Mouse (Mus musculus) heart, embryonic 13.5 days (tissue): Measurements from ENCODE around the gene Gm13279. TPM values are rescaled to one million over a fixed set of nuclear protein-coding genes. Genes with fewer than 3 reads are reported as not detected.
"Not testable (repeated sequence)": the region's sequence is repeated elsewhere in the genome, so short reads cannot be mapped to it uniquely, and the experiment has no call there.

Source experiments
- ATAC-seq: fragments of 200-750 bp; cut with Nextera tagmentation; 2 replicates; pipeline ENCODE4 v1.8.0; 2017; ENCODE audit warnings: moderate TSS enrichment; ENCODE audit not compliant: insufficient number of reproducible peaks, low FRiP score, low TSS enrichment; ENCODE audit errors: extremely low read depth
- H3K27ac ChIP-seq: fragments of 300-500 bp; sonication (generic); replicated peaks from 2 replicates; pipeline ENCODE4 v1.5.1; 2015; ENCODE audit warnings: moderate library complexity, mild to moderate bottlenecking, inconsistent platforms
- H3K27me3 ChIP-seq: fragments of 300-500 bp; sonication (generic); replicated peaks from 2 replicates; pipeline ENCODE4 v1.6.1; 2015; ENCODE audit warnings: mild to moderate bottlenecking, inconsistent platforms
- H3K36me3 ChIP-seq: fragments of 300-500 bp; sonication (generic); 2 replicates; pipeline ENCODE4 v1.6.1; 2015; ENCODE audit warnings: mild to moderate bottlenecking, inconsistent platforms
- H3K4me1 ChIP-seq: fragments of 300-500 bp; sonication (generic); 2 replicates; pipeline ENCODE4 v1.6.1; 2015; ENCODE audit warnings: inconsistent platforms
- H3K4me2 ChIP-seq: fragments of 300-500 bp; sonication (generic); 2 replicates; pipeline ENCODE4 v1.6.1; 2015; ENCODE audit warnings: inconsistent platforms, mild to moderate bottlenecking, moderate library complexity
- H3K4me3 ChIP-seq: fragments of 300-500 bp; sonication (generic); 2 replicates; pipeline ENCODE4 v1.5.1; 2015; ENCODE audit warnings: moderate library complexity, mild to moderate bottlenecking, inconsistent platforms
- H3K9ac ChIP-seq: fragments of 300-500 bp; sonication (generic); 2 replicates; pipeline ENCODE4 v1.6.1; 2015; ENCODE audit warnings: inconsistent platforms, mild to moderate bottlenecking, moderate library complexity
- H3K9me3 ChIP-seq: fragments of 300-500 bp; sonication (generic); 2 replicates; pipeline ENCODE4 v1.6.1; 2016; ENCODE audit warnings: inconsistent platforms
- WGBS: fragments of 180-500 bp; shearing (Covaris S2); methylation state at CpG from one replicate; pipeline ENCODE4 v1.1.7; 2015; ENCODE audit warnings: mixed read lengths; 5-methylcytosine and 5-hydroxymethylcytosine counted together
- polyA plus RNA-seq: library from polyadenylated mRNA; unstranded; fragments of >200 nt; fragmentation: Nextera tagmentation; extraction: Ambion mirVana; gene quantifications from 2 replicates; pipeline ENCODE4 v1.2.1, GENCODE M21; 2015

Gm13279 gene
- polyA plus RNA-seq, 1 experiment from 2014 or later, result not detected

DNA sequence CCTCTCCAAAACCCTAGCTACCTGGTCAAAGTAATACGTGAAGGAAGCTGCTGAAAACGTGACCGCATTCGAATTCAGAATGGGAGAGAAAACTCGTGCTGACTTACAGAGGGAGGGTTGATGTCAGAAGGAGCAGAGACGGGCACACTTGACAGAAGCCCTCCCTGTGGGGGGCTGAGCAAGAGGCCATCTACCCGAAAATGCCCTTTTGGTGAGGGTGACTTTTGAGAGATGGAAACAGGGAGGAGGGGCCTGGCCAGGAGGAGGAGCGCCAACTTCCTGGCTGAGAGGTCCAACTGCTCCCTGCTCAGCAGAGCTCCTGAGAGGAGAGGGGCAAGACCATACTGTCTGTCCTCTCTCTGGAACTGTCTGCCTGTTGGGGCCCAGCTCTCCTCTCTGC, 8.0 kb downstream of the Gm13279 start, which contains the start of gene Gm13288:
TSS of gene Gm13288 (plus strand) at position 301 of the 400 bp plus-strand sequence.
- Histone ChIP-seq H3K4me2 (0 out of 2 replicates have a peak within 1 kb of the TSS, but pooled peaks have one; percentile 36), H3K4me3 (peak within 1 kb of the TSS; percentile 30), H3K27me3 (peaks cover 15% of the 10 kb centered on the region)
- H3K9me3 ChIP-seq, H3K27ac ChIP-seq, H3K36me3 ChIP-seq, ATAC-seq, H3K9ac ChIP-seq, H3K4me1 ChIP-seq: not testable (repeated sequence)
- WGBS, result no CpG with 5 or more reads among the region's 8 CpGs

DNA sequence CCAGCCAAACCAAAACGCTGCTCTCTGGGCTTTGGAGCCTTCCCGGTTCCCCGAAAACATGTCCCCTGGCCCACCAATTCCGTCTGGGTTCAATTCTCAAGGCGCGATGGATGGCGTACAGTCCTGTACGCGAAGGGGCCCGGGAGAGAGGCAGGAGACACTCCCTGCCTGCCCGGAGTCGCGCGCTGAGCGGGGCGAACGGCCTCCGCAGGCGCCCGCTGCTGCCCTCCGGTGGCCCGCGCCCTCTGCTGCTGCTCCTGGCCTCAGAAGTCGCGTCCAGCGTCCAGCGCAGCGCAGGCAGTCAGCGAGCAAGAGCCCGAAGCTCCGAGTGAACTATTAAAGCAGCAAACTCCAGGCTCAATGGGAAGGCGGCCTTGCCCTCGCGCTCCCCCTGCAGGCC, 8.6 kb downstream of the Gm13279 start:
- 0 out of 2 replicates have a peak overlapping the region, but pooled peaks have one; percentile 36 for H3K4me2 ChIP-seq
- not testable (repeated sequence) for H3K27ac ChIP-seq, ATAC-seq, H3K9me3 ChIP-seq, H3K9ac ChIP-seq, H3K36me3 ChIP-seq, H3K4me1 ChIP-seq
- H3K27me3 ChIP-seq, result peaks cover 15% of the 10 kb centered on the region
- H3K4me3 ChIP-seq, result peak overlapping the region; percentile 30
- 0% methylated on average over 14 of the region's 34 CpGs for WGBS

DNA sequence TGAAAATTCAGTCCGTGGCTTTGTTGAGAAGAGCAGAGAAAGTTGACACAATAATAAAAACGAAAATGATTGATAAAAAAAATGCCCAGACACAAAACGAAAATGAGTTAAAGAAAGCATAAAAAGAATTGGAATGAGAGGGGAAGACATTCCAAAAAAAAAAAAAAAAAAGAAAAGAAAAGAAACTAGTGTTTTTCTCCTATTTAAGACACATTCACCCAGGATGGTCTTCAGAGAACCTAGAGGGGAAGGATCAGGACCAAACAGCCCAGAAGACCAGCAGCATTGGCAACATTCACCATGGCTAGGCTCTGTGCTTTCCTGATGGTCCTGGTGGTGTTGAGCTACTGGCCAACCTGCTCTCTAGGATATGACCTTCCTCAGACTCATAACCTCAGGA, 18.7 kb downstream of the Gm13279 start, which contains the start of gene Ifna7:
TSS of gene Ifna7 (plus strand) at position 301 of the 400 bp plus-strand sequence.
- H3K9me3 ChIP-seq, result no peaks in the 10 kb centered on the region
- peaks cover 4% of the 10 kb centered on the region; the same call in 1 of the 2 replicates for H3K27me3 ChIP-seq
- no peak for ATAC-seq
- no peaks in the 10 kb centered on the region for H3K4me1 ChIP-seq
- H3K9ac ChIP-seq, result no peak within 1 kb of the TSS
- 46% methylated on average over 3 of the region's 3 CpGs for WGBS
- no peak within 1 kb of the TSS for H3K4me3 ChIP-seq
- H3K27ac ChIP-seq, result no peak within 1 kb of the TSS
- no peaks in the 10 kb centered on the region for H3K36me3 ChIP-seq
- H3K4me2 ChIP-seq, result no peak within 1 kb of the TSS

DNA sequence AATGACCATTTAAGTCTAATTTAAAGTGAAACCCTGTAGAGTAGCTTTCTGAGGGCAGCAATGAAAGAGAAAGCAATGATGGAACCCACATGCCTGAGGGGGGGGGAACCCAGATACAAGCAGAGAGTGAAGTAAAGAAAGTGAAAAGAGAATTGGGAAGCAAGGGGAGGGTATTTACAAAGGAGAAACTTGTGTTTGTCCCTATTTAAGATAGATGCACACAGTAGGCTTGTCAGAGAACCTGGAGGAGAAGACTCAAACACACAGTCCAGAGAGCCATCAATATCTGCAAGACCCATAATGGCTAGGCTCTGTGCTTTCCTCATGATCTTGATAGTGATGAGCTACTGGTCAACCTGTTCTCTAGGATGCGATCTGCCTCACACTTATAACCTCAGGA, 22.5 kb downstream of the Gm13279 start, which contains the start of gene Ifna11:
TSS of gene Ifna11 (plus strand) at position 301 of the 400 bp plus-strand sequence.
- H3K9ac ChIP-seq, result no peak within 1 kb of the TSS
- no peak within 1 kb of the TSS for H3K4me2 ChIP-seq
- H3K9me3 ChIP-seq, result no peaks in the 10 kb centered on the region
- H3K27me3 ChIP-seq, result peaks cover 4% of the 10 kb centered on the region; the same call in 1 of the 2 replicates
- no peaks in the 10 kb centered on the region for H3K36me3 ChIP-seq
- WGBS, result 66% methylated on average over 1 of the region's 1 CpGs
- H3K4me1 ChIP-seq, result no peaks in the 10 kb centered on the region
- no peak within 1 kb of the TSS for H3K27ac ChIP-seq
- no peak within 1 kb of the TSS for H3K4me3 ChIP-seq
- ATAC-seq, result no peak

DNA sequence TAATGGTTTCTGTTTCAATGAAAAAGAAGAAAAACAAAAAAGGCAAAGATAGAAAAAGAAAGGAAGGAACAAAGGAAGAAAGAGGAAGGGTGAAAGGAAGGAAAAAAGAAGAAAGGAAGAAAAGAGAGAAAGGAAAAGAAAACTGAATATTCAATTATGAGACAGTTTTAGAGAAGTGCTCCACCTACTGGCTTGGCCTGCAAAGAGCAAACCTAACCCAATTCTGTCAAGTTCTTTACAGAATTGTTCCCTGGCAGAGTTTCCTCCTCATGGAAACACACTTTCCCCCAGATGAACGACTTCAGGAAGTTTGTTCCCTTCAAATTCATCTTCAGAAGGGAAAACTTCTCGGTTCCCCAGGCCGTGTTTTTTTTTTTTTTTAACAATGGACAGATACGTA, 25.8 kb downstream of the Gm13279 start:
- no peak overlapping the region for H3K4me2 ChIP-seq
- no peak overlapping the region for H3K27ac ChIP-seq
- no peak for ATAC-seq
- no peaks in the 10 kb centered on the region; the same call in 1 of the 2 replicates for H3K27me3 ChIP-seq
- no peaks in the 10 kb centered on the region for H3K4me1 ChIP-seq
- 23% methylated on average over 4 of the region's 4 CpGs for WGBS
- no peak overlapping the region for H3K4me3 ChIP-seq
- H3K9me3 ChIP-seq, result no peaks in the 10 kb centered on the region
- H3K9ac ChIP-seq, result no peak overlapping the region
- H3K36me3 ChIP-seq, result no peaks in the 10 kb centered on the region

DNA sequence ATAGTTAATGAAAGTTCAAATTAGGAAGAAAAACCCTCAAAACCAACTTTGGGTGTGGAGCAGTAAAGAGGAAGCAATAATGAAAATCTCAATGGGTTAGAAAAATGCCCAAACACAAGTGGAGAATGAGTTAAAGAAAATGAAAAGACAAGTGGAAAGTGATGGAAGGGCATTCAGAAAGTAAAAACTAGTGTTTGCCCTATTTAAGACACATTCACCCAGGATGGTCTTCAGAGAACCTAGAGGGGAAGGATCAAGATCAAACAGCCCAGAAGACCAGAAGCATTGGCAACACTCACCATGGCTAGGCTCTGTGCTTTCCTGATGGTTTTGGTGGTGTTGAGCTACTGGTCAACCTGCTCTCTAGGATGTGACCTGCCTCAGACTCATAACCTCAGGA, 29.9 kb downstream of the Gm13279 start, which contains the start of gene Ifna6:
TSS of gene Ifna6 (plus strand) at position 301 of the 400 bp plus-strand sequence.
- not testable (repeated sequence) for ATAC-seq, H3K27ac ChIP-seq, H3K4me3 ChIP-seq, H3K9me3 ChIP-seq, H3K9ac ChIP-seq, H3K4me2 ChIP-seq, H3K27me3 ChIP-seq, H3K4me1 ChIP-seq, H3K36me3 ChIP-seq

DNA sequence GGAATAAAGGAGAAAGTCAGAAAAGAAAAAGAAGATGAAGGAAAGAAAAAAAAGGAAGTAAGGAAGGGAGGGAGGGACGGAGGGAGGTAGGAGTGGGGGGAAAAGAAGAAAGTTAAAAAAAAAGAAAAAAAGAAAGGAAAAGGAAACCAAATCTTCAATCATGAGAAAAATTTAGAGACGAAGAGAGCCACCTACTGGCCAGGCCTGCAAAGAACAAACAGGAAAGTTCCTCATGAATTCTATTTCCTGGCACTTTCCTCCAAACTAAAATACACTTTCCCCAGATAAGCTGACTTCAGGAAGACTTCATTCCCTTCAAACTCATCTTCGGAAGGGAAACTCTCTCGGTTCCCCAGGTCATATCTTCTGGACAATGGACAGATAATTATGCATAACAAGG, 33.3 kb downstream of the Gm13279 start:
- Histone ChIP-seq H3K4me1 (no peaks in the 10 kb centered on the region), H3K4me3 (no peak overlapping the region), H3K4me2 (no peak overlapping the region), H3K9me3 (no peaks in the 10 kb centered on the region), H3K27me3 (0 out of 2 replicates have a peak, but pooled peaks cover 2% of the 10 kb centered on the region), H3K9ac (no peak overlapping the region), H3K27ac (no peak overlapping the region), H3K36me3 (no peaks in the 10 kb centered on the region)
- WGBS, result 14% methylated on average over 4 of the region's 4 CpGs
- ATAC-seq, result no peak

DNA sequence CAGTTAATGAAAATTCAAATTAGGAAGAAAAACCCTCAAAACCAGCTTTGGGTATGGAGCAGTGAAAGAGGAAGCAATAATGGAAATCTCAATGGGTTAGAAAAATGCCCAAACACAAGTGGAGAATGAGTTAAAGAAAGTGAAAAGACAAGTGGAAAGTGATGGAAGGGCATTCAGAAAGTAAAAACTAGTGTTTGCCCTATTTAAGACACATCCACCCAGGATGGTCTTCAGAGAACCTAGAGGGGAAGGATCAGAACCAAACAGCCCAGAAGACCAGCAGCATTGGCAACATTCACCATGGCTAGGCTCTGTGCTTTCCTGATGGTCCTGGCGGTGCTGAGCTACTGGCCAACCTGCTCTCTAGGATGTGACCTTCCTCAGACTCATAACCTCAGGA, 38.0 kb downstream of the Gm13279 start, which contains the start of gene Ifna5:
TSS of gene Ifna5 (plus strand) at position 301 of the 400 bp plus-strand sequence.
- WGBS, result 64% methylated on average over 1 of the region's 1 CpGs
- not testable (repeated sequence) for H3K9ac ChIP-seq, H3K4me2 ChIP-seq, ATAC-seq, H3K36me3 ChIP-seq, H3K27ac ChIP-seq, H3K9me3 ChIP-seq, H3K4me3 ChIP-seq, H3K4me1 ChIP-seq, H3K27me3 ChIP-seq

DNA sequence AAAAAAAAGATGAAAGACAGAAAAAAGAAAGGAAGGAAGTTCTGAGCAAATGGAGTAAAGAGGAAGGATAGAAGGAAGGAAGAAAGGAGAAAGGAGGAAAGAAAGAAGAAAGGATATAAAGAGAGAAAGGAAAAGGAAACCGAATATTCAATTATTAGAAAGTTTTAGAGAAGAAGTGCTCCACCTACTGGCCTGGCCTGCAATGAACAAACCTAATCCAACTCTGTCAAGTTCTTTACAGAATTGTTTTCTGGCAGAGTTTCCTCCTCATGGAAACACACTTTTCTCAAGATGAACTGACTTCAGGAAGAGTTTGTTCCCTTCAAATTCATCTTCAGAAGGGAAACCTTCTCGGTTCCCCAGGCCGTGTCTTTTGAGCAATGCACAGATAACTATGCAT, 41.6 kb downstream of the Gm13279 start:
- no peak overlapping the region for H3K4me2 ChIP-seq
- no peak overlapping the region for H3K4me3 ChIP-seq
- H3K4me1 ChIP-seq, result no peaks in the 10 kb centered on the region
- H3K9ac ChIP-seq, result no peak overlapping the region
- no peaks in the 10 kb centered on the region for H3K9me3 ChIP-seq
- H3K27me3 ChIP-seq, result peaks cover 9% of the 10 kb centered on the region; the same call in 1 of the 2 replicates
- ATAC-seq, result no peak
- no peaks in the 10 kb centered on the region for H3K36me3 ChIP-seq
- WGBS, result 31% methylated on average over 3 of the region's 3 CpGs
- H3K27ac ChIP-seq, result no peak overlapping the region

DNA sequence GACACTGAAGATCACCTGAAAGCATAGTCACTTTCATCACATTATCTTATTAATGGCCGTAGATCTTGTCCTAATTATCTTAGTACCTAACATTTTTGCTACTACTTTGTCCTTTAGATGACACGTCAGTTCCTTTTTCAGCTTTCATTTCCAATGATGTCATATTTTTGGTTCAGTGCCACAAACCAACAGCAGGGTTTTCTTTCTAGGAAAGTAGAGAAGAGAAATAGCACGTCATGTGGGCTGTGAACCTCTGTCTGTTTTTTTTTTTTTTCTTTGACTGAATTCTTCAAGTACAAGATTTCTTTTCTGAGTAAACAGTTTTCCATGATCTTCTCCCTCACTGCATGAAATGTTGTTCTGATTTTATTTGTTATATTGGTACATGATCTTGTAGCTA, 42.9 kb downstream of the Gm13279 start:
- no peaks in the 10 kb centered on the region for H3K9me3 ChIP-seq
- peaks cover 7% of the 10 kb centered on the region; the same call in 1 of the 2 replicates for H3K27me3 ChIP-seq
- no peaks in the 10 kb centered on the region for H3K4me1 ChIP-seq
- ATAC-seq, result no peak
- 57% methylated on average over 3 of the region's 3 CpGs for WGBS
- H3K9ac ChIP-seq, result no peak overlapping the region
- no peak overlapping the region for H3K4me2 ChIP-seq
- H3K36me3 ChIP-seq, result no peaks in the 10 kb centered on the region
- H3K27ac ChIP-seq, result no peak overlapping the region
- no peak overlapping the region for H3K4me3 ChIP-seq

DNA sequence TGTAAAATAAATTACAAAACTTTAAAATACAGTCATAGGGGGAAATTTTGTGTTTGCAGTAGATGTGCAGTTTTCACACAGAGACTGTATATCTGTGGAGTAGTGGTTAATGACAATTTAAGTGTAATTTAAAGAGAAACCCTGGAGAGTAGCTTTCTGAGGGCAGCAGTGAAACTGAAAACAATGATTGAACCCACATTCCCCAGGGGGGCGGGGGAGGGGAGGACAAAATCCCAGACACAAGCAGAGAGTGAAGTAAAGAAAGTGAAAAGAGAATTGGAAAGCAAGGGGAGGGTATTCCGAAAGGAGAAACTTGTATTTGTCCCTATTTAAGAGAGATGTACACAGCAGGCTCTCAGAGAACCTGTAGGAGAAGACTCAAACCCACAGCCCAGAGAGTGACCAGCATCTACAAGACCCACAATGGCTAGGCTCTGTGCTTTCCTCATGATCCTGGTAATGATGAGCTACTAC, 44.3 kb downstream of the Gm13279 start, which contains the start of gene Ifna4:
TSS of gene Ifna4 (plus strand) at position 424 of the 474 bp plus-strand sequence.
- no peak within 1 kb of the TSS for H3K27ac ChIP-seq
- H3K27me3 ChIP-seq, result peaks cover 7% of the 10 kb centered on the region; the same call in 1 of the 2 replicates
- H3K4me2 ChIP-seq, result no peak within 1 kb of the TSS
- no peaks in the 10 kb centered on the region for H3K4me1 ChIP-seq
- no peaks in the 10 kb centered on the region for H3K36me3 ChIP-seq
- WGBS, result 65% methylated on average over 2 of the region's 2 CpGs
- H3K4me3 ChIP-seq, result no peak within 1 kb of the TSS
- no peak for ATAC-seq
- no peak within 1 kb of the TSS for H3K9ac ChIP-seq
- H3K9me3 ChIP-seq, result no peaks in the 10 kb centered on the region

DNA sequence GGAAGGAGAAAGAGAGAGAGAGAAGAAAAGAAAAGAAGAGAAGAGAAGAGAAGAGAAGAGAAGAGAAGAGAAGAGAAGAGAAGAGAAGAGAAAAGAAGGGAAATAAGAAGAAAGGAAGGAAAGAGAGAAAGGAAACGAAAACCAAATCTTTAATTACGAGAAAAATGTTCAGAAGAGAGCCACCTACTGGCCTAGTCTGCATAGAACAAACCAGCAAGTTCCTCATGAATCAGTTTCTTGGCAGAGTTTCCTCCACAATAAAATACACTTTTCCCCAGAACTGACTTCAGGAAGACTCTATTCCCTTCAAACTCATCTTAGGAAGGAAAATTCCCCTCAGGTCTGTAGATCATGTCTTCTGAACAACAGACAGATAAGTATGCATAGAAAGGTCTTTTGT, 48.1 kb downstream of the Gm13279 start:
- Histone ChIP-seq H3K4me3 (no peak overlapping the region), H3K9me3 (no peaks in the 10 kb centered on the region)
- WGBS, result 31% methylated on average over 2 of the region's 2 CpGs

More for the DNA sequence above, 48.1 kb downstream of the Gm13279 start:
- peaks cover 4% of the 10 kb centered on the region; the same call in 1 of the 2 replicates for H3K27me3 ChIP-seq
- H3K4me2 ChIP-seq, result no peak overlapping the region
- no peak overlapping the region for H3K27ac ChIP-seq
- no peak for ATAC-seq
- no peaks in the 10 kb centered on the region for H3K36me3 ChIP-seq
- no peaks in the 10 kb centered on the region for H3K4me1 ChIP-seq
- H3K9ac ChIP-seq, result no peak overlapping the region
